Mouse (Mus musculus): ENCODE results near the gene Tstd2.

DNA sequence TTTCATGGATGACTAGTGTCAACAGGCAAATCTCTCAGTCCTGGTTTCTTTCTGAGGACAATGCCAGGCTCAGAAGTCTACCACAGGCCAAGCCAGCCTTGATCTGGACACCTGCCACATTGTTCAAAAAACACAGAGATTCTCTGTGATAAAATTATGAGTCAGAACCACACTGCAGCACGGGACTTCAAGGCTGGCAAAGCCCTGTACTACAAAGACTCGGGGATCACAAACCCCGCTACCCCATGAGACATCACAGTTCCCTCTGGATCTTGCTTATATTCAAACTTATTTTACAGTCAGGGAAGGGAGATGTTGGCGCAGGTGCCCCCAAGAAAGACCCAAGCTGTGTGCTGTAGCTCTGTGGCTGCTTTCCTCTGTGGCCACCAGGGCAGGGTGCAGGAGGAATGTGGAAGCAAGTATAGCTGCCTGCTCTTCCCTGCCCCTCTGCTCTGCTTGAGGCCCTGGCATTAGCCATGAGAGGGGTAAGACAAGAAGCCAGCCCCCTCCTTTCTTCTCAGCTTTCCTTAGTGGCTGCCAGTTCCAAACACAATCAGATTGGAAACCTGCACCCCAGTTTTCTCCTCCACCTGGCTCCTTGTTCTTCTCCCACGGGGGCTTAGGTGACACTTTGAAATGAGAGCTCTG, 45.9 kb downstream of the Tstd2 start:
- TF ChIP-seq POLR2A (IDR thresholded peaks at IDR 0.05; ENCODE audit: low read depth, low read length) (no peak), CTCF (IDR thresholded peaks at IDR 0.05; ENCODE audit: extremely low read depth, insufficient read depth, insufficient read length, insufficient replicate concordance) (no peak)

Data from spleen, adult 2 months (tissue).